Mouse (Mus musculus): ENCODE measurements around the gene Gm10330. TPM values are rescaled to one million over a fixed set of nuclear protein-coding genes. Genes with fewer than 3 reads are reported as not detected.

Gm10330 gene
- polyA plus RNA-seq (2015; fragmentation: Nextera tagmentation; extraction: Ambion mirVana): not detected in 2 replicates

DNA sequence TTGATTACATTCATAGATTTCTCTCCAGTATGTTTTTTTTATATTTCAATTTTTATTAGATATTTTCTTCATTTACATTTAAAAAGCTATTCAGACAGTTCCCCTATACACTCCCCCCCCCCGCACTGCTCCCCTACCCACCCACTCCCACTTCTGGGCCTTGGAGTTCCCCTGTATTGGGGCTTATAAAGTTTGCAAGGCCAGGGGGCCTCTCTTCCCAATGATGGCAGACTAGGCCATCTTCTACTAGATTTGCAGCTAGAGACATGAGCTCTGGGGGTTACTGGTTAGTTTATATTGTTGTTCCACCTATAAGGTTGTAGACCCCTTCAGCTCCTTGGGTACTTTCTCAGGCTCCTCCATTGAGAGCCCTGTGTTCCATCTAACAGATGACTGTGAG is at the start of gene Gm10330:
Gene Gm10330 (minus strand): TSS at position 101 of the 400 bp plus-strand sequence.

